Mouse (Mus musculus) kidney, adult 2 months (tissue): ENCODE data around the gene Kpna7.
"Not testable (repeated sequence)": the region's sequence is repeated elsewhere in the genome, so short reads cannot be mapped to it uniquely, and the experiment has no call there.

Experiments used
- CTCF ChIP-seq: fragments of 200-500 bp; conservative IDR thresholded peaks from 2 replicates; pipeline ENCODE4 v1.5.1; 2011; ENCODE audit warnings: low read depth, mild to moderate bottlenecking, control low read depth, low read length, moderate library complexity, mixed read lengths; ENCODE audit not compliant: insufficient read depth, insufficient read length
- POLR2A ChIP-seq: fragments of 200-500 bp; IDR thresholded peaks from one replicate; pipeline ENCODE4 v1.6.1; 2011; ENCODE audit warnings: low read depth, low read length, control low read depth

GRCm38 (mm10) chr5:145042690-145043089, 41.1 kb downstream of the Kpna7 start, which contains the start of gene 1700018F24Rik:
- TF ChIP-seq POLR2A, CTCF: not testable (repeated sequence)
